Mouse (Mus musculus): ENCODE data around the gene Dusp2. TPM values are rescaled to one million over a fixed set of nuclear protein-coding genes. Genes with fewer than 3 reads are reported as not detected.

Gene Dusp2
- total RNA-seq, 4 experiments from 2014 or later: 2.4 to 3.3 (median 2.5) TPM

DNA sequence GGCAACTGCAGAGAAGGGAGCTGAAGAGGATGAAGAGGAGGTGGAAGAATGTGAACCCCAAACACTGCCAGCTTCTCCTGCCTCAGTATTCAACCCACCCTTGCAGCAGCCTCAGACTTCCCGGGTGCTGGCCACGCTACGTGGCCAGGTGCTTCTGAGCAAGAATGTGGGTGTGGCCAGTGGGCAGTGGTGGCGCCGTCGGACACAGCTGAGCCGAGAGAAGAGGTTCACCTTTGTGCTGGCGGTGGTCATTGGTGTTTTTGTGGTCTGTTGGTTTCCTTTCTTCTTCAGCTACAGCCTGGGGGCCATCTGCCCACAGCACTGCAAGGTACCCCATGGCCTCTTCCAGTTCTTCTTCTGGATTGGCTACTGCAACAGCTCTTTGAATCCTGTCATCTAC lies 28.5 kb downstream of the Dusp2 start:
- no peak for DNase-seq (ENCODE audit: low spot score in 2 of 2)

DNA sequence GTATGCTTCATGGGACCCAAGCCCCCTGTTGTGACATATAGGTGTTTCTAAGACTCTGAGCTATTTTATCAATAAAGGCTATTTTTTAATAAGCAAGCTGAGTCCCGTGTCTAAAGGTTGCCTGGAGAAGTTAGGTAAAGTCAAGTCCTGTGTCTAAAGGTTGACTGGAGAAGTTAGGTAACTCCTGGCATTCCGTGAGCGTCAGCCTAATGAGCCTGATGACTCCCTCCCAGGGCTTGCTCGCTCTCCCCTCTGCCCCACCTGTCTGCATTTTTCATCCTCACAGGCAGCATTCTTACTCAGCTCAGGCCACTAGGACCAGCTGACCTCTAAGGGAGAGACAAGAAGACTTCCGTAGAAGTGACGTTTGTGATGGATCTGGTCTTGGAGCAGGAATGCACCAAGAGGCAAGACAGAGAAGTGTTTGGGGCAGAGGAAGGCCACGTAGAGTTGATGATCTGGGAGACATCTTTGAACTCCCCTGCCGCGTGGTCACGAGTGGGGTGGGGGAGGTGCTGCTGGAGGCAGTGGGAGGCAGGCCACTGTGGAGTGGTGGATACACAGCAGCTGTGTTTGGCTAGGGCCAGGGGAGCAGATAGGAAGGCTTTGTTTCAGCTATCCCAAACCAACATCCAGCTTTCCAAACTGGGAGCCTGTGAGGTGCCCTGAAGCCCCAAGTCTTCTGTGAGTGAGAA lies 31.3 kb downstream of the Dusp2 start:
- DNase-seq (ENCODE audit: low spot score in 2 of 2): no peak

- DNase-seq (ENCODE audit: low spot score in 2 of 2): no peak
Measured at GRCm38 (mm10) chr2:127369703-127370376, 33.9 kb downstream of the Dusp2 start.

GRCm38 (mm10) chr2:127370561-127371483 lies 34.9 kb downstream of the Dusp2 start:
- DNase-seq (ENCODE audit: low spot score in 2 of 2): no peak

DNA sequence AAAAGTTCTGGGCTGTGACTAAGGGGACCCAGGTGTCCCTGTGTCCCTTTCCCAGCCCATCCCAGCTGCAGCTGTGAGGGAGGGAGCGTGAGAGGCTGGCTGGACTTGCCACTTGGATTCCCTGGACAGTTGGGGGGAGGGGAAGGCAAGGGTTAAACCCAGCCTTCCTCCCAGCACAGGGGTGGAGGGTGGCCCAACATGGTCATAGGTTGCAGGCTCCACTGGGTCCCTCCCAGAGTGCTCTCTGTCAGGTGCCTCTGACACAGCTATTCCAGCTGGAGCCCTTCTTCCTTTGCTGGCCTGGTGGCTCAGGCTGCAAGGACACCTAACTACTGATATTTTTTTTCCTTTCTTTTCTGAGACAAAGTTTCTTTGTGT lies 35.5 kb downstream of the Dusp2 start:
- DNase-seq (ENCODE audit: low spot score in 2 of 2): no peak

DNA sequence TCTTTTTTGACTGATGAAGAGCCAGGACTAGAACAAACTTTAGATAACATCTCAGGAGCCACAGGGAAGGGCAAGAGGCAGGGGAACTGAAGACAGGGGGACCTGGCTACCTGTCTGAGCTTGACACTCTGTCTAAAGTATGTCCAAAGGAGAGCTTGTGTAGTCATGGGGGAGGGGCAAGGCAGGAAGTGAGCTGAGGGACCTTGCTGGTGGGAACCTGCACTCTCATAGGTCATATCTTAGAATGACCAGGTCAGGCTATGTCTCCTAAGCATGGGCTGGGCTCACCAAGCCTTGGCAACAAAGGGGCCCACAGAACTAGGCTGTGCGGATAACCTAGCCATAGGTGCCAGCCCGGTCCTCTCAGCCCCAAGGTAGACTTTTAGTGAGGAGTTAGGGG lies 36.1 kb downstream of the Dusp2 start:
- no peak for DNase-seq (ENCODE audit: low spot score in 2 of 2)

GRCm38 (mm10) chr2:127374131-127374530 lies 38.2 kb downstream of the Dusp2 start:
- no peak for DNase-seq (ENCODE audit: low spot score in 2 of 2)

DNA sequence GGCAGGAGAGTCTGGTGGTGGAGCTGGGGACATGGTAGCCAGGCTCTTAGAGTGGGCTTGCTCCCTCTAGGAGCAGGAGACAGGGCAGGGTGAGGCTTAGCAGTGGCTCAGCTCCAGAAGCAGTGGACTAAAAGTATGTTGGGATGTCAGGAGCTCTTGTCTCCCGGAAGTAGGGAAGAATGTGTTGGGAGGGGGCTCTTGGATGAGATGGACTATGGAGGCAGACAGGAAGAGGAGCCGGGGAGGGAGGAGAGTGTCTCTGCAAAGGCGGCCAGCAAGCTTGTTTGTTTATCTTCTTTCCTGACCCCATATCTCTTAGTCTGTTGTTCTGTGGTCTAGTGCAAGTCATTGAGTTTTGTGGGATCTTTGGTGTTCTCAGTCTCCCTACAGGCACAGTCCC lies 39.1 kb downstream of the Dusp2 start:
- DNase-seq (ENCODE audit: low spot score in 2 of 2): no peak

DNA sequence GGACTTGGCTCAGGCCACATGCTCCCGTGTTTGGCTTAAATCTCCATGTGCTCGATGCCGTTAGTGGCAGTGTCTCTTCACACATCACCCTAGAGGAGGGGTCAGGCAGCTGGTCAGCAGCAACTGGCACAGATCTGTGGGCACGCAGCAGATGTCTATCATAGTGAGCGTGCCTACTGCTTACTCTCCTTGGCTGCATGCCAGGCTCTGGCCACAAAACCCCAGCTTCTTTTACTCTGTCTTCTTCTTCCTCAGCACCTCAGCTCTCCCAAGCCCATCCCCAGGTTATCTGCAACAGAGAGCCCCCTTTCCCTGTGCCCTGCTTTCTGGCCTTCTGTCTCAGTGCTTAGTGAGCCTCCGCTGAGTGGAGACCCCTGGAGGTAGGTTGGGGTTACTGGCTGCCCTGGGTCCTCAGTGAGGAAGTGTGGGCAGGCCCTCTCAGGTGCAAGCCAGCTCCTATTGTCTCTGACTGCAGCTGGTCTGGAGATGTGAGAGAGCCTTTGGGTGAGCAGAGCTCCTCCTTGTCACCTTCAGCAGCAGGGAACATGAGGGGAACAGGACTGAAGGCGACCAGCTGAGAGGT lies 39.9 kb downstream of the Dusp2 start:
- DNase-seq (ENCODE audit: low spot score in 2 of 2): no peak

DNA sequence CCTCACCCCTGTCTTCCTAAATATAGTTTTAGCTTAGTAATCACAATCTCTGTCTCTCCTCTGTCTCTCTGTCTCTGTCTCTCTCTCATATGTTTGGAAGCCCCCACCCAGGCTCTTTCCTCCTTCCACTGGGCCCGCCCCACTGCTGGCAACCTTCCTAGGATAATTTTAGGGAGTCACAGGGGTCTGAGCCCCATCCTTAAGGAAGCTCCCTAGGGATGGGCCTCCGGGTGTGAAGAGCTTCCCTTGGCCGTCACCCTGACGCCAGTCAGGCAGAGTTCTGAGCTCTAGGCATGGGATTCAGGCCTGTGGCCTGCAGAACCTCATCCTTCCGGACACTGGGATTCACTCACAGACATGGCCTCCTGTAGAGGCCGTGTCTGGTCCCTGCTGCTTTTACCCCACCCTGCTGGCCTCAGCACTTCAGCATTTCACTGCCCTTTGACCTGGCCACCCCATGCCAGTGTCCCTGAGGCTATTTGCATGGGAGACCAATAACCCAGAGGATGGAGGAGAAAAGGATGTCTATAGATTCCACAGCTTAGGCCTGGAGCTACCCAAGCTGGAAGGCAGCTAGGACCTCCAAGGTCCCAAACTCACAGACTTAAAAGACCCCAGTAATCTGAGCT lies 40.6 kb downstream of the Dusp2 start:
- DNase-seq (ENCODE audit: low spot score in 2 of 2): no peak

DNA sequence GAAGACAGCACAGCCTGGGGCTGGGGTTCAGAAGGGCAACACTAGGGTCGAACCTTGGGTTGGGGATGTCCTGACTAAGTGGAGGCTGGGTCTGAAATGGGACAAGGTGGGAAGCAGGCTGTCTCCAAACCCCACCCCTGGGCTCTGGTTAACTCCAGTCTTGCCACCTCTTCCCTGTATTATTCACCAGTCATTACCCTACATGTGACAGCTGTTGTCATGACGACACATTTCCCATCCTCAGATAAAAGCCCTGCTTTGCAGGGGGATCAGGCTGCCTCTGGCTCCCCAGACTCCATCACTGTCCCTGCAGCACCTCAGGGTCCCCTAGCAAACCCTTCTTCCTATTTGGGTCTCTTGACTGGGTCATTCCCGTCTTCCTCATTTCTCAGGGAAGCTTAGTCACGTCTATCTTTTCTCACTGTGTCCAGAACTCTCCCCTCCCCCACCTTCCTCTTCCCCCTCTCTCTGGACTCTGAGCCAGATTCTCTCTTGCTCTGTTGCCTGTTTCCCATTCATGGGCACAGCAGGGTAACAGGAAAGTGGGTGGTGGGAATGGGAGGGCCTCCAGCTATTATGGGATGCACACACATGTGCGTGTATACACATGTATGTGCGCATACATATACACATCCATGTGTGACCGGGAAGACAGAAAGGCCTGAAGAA lies 42.1 kb downstream of the Dusp2 start:
- DNase-seq (ENCODE audit: low spot score in 2 of 2): no peak

GRCm38 (mm10) chr2:127378611-127378990 lies 42.6 kb downstream of the Dusp2 start:
- DNase-seq (ENCODE audit: low spot score in 2 of 2): no peak

GRCm38 (mm10) chr2:127379250-127379649 lies 43.3 kb downstream of the Dusp2 start:
- no peak for DNase-seq (ENCODE audit: low spot score in 2 of 2)

GRCm38 (mm10) chr2:127383881-127384280 lies 47.9 kb downstream of the Dusp2 start:
- no peak for DNase-seq (ENCODE audit: low spot score in 2 of 2)

GRCm38 (mm10) chr2:127387521-127387920 lies 51.6 kb downstream of the Dusp2 start:
- DNase-seq (ENCODE audit: low spot score in 2 of 2): no peak

Other genes with a start within 250 kb of the Dusp2 start
- gene Ncaph, start 202.2 kb upstream of the Dusp2 start, total RNA-seq (2022): 1 to 10 TPM; 1.6 to 3.5 (median 3.1) TPM
- 1 to 10 TPM; 1.9 to 5.1 (median 3.6) TPM for gene Itpripl1, start 192.7 kb upstream of the Dusp2 start, total RNA-seq (2022)
- 1 to 10 TPM in 2 of 4 experiments, under 1 TPM in 2; 0.75 to 1.4 (median 1.1) TPM for gene 1810024B03Rik, start 127.9 kb upstream of the Dusp2 start, total RNA-seq (2022)
- gene Snrnp200, start 127.8 kb upstream of the Dusp2 start, total RNA-seq (2022): 10 to 100 TPM; 87.6 to 94.2 (median 90.7) TPM
- gene Ciao1, start 88.3 kb upstream of the Dusp2 start, total RNA-seq (2022): 10 to 100 TPM; 75.5 to 84.2 (median 81.0) TPM
- gene Tmem127, start 88.3 kb upstream of the Dusp2 start, total RNA-seq (2022): 10 to 100 TPM; 71.7 to 82.1 (median 77.1) TPM
- 100 to 1,000 TPM in 2 of 4 experiments, 10 to 100 TPM in 2; 92.3 to 106 (median 97.9) TPM for gene Stard7, start 65.9 kb upstream of the Dusp2 start, total RNA-seq (2022)
- not detected for gene Astl, start 2.5 kb downstream of the Dusp2 start, total RNA-seq (2022)
- gene Adra2b, start 27.0 kb downstream of the Dusp2 start, total RNA-seq (2022): 1 to 10 TPM in 2 of 4 experiments, under 1 TPM in 2; 0.96 to 1.2 (median 1.0) TPM
- under 1 TPM; 0.27 to 0.63 (median 0.39) TPM for gene Gpat2, start 89.0 kb downstream of the Dusp2 start, total RNA-seq (2022)
- 10 to 100 TPM; 19.1 to 24.8 (median 21.9) TPM for gene Fahd2a, start 108.4 kb downstream of the Dusp2 start, total RNA-seq (2022)
- 100 to 1,000 TPM; 120 to 130 (median 126) TPM for gene Kcnip3, start 185.9 kb downstream of the Dusp2 start, total RNA-seq (2022)
- gene Prom2, start 205.3 kb downstream of the Dusp2 start, total RNA-seq (2022): under 1 TPM; 0.26 to 0.50 (median 0.38) TPM

Measured in left cerebral cortex, adult 8-10 months (tissue).